Mouse (Mus musculus) CD4-positive helper T cell, adult 2 months (primary cell): ENCODE measurements around the gene Dda1.

Experiments used
- DNase-seq: peaks from one replicate; pipeline ENCODE4 v3.0.0-alpha.2; 2012; ENCODE audit warnings: low read depth, missing footprints, low spot score

Gene Dda1

GRCm38 (mm10) chr8:71468001-71468400, 998 bp upstream of the Dda1 start:
- DNase-seq: no peak

- peak; percentile 74 for DNase-seq
Measured at GRCm38 (mm10) chr8:71469411-71469810, 412 bp downstream of the Dda1 start.

- no peak for DNase-seq
Measured at GRCm38 (mm10) chr8:71470146-71470912, 1.3 kb downstream of the Dda1 start.

GRCm38 (mm10) chr8:71470913-71471255, 1.9 kb downstream of the Dda1 start:
- DNase-seq: no peak

- DNase-seq: no peak
Measured at GRCm38 (mm10) chr8:71471861-71472260, 2.9 kb downstream of the Dda1 start.

GRCm38 (mm10) chr8:71472601-71473386, 3.8 kb downstream of the Dda1 start:
- DNase-seq: no peak

GRCm38 (mm10) chr8:71474344-71474743, 5.3 kb downstream of the Dda1 start:
- DNase-seq: no peak

GRCm38 (mm10) chr8:71474785-71475701, 6.0 kb downstream of the Dda1 start:
- no peak for DNase-seq

DNA sequence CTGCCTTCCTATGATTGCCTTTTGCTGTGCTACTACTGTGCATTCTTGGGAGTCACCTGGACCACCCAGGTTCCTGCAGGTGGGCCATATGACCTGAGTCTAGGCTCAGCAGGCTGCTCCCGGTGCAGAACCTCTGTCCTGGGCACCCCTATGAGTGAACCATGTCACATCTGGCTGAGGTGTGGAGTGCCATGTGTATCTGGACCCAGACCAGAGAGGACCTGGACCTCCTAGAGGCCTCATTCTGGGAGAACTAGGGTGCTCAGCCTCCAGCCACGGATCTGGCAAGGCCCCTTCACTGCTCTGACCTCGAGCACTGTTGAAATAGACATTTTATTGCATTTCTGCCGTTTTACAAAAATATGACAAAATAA, 6.7 kb downstream of the Dda1 start:
- no peak for DNase-seq

DNA sequence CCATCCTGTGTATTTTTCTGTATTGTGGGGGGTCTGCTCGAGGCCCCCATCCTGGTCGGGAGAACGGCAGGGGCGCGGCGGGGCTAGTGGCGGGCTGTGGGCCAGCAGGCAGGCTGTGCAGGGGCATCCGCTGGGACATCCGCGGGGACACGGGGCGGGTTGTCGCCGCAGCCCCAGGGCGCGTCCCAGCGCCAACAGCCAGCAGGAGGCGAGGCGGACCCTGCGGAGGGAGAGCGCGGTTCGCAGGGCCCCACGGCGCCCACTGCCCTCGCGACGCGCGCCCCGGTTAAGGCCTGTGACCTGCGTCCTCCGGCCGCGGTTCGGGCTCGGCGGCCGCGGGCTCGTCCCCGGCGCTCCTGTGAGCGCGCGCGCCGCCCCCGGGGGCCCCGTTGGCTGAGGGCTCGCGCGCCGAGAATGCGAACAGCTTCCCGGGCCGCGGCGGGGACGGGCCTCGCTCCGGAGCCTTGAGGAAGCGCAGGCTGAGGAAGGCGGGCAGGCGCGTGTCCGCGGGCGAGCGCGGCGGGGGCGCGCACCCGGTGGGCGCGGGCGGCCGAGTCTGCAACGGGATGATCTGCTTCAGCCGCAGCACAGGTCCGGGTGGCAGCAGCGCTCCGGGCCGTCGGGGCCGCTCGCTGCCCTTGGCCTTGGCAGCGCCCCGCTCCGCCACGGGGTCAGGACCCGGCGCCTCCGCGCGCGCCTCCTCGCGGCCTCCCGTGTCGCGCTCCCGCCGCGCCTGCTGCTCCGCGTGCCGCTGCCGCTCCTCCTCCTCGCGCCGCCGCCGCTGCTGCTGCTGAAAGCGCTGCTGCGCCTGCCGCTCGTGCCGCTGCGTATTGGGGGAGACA, 7.3 kb downstream of the Dda1 start:
- DNase-seq: peak; percentile 81

DNA sequence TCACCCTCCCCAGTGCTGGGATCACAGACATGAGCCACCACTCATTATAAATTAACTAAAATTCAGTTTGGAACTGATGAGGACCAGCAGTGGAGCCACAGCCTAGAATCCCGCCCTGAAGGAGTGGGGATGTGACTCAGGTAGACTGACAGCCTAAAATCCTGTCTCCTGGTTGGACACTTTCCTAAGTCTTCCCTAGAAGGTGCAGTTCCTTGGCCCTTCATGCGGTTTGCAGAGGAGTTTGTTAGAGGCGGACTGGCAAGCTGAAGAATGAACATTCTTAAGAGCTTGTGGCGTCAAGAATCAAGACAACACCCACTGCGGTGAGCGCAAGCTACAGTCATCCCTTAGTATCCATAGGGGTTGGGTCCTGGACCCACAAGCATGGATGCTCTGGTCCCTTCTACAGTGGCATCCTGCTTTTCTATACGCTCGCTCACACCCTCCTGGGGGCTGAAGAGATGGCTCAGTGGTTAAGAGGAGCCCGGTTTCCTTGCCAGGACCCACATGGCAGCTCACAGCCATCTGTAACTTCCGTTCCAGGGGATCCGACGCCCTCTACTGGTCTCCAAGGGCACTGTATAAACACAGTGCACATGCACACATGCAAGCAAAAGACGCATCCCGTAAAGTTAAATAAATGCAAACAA, 8.3 kb downstream of the Dda1 start:
- DNase-seq: peak; percentile 52

GRCm38 (mm10) chr8:71478943-71479342, 9.9 kb downstream of the Dda1 start:
- DNase-seq: no peak

- peak; percentile 66 for DNase-seq
Measured at GRCm38 (mm10) chr8:71483932-71484331, 14.9 kb downstream of the Dda1 start.

DNA sequence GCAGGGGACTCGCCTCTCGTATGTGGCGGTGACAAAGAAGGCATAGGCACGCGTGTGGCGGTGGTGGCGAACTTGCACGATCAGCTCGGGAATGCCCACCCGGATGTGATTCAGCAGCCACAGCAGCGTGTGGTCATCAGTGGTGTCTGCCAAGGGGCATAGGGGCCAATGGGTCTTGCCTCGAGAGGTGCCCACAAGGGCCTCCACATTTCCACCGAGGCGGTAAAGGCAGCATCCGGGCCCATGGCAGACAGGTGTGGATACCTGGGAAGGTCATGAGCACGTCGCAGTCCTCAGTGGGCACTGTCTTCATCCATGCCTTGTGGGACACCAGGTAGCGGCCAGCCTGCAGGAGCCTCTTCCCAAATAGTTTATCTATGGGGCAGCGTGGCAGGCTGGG, 15.7 kb downstream of the Dda1 start:
- no peak for DNase-seq

DNA sequence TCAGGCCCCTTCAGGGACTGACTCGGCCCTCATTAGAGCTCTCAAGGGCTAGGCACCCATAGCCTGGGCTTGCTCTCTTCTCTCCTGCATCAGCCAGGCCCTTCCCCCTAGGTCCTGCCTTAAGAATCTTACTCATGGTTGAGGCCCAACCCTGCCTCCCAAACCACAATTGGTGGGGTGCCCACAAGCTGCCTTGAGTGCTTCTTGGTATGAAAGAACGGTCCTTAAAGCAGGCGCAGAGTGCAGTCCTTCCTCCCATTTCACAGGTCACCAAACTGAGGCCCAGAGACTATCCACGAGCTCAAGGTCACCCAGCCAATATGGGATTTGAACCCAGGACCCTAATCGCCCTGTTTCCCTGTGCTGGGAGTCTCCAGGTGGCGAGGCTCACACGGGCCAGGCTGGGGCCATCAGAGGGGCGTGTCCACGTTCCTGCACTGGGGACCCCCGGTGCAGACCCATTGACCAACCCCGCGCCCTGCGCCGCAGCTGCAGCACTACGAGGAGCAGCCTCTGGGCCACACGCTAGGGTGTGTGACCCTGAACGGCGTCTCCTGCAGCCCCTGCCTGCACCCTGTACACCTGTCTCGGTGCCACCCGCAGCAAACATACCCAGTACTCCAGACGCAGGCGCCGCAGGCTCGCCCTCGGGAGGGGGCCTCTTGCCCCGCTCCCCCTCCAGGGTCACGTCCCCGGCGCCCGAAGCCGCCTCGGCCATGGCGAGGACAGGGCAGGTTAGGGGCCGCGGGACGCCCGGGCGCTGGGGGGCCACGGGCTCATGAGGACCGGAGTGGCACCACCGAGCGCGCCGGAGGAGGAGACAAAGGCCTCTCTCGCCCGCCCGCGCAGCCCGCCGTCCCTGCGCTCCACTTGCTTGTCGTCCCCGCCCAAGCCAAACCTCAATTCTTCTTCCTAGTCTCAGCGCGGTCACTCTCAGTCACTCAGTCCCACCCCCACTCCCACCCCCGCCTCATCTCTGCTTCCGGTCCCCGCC, 16.4 kb downstream of the Dda1 start, which contains the start of gene Ano8:
Gene Ano8 (minus strand): TSS at position 822 of the 994 bp plus-strand sequence.
- peak; percentile 88 for DNase-seq

- no peak for DNase-seq
Measured at GRCm38 (mm10) chr8:71486136-71486529, 17.1 kb downstream of the Dda1 start.

GRCm38 (mm10) chr8:71487691-71488445, 18.9 kb downstream of the Dda1 start, which contains the start of gene Gtpbp3:
Gene Gtpbp3 (plus strand): TSS chr8:71488103.
- peak; percentile 81 for DNase-seq

DNA sequence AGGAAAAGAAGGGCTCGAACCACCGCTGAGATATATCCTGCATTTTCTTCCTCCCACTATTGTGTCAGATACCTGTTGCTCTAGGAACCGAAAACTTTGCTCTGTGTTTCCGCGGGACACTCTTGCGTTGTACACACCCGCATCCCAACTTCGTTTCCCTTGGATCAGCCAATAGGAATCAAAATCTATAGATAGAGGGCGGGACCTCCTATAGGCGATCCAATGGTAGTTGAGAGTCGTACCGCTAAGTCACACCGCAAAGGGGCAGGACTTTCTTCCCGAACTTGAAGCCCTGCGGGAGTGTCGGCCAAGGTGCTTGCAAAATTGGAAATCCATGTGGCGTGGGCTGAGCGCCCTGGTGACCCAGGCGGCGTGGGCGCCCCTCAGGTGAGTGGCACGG, 19.5 kb downstream of the Dda1 start:
- peak; percentile 94 for DNase-seq
